Mouse (Mus musculus) spleen, adult 2 months (tissue): ENCODE measurements at regions not wholly inside any gene's neighbourhood (a gene's known extent, or its start where the extent isn't known, plus 50 kb on each side); places are given as distances from the start of the nearest gene placed in this dataset.

Experiments used
- CTCF ChIP-seq: fragments of 200-500 bp; IDR thresholded peaks from 2 replicates; pipeline ENCODE4 v1.5.1; 2011; ENCODE audit warnings: mild to moderate bottlenecking, inconsistent platforms; ENCODE audit not compliant: insufficient read depth, insufficient read length, insufficient replicate concordance; ENCODE audit errors: extremely low read depth
- POLR2A ChIP-seq: fragments of 200-500 bp; IDR thresholded peaks from 2 replicates; pipeline ENCODE4 v1.6.1; 2011; ENCODE audit warnings: low read depth, low read length, inconsistent platforms

- TF ChIP-seq POLR2A (no peak), CTCF (no peak)
Measured at GRCm38 (mm10) chr10:9334245-9334845, 340.7 kb downstream of the Samd5 start.
